Mouse (Mus musculus) CD8-positive naive resting alpha-beta T cell, adult 2 months (primary cell): ENCODE results near the gene Tfap2b.

Source experiments
- DNase-seq, 2 experiments: peaks; one replicate each; pipeline ENCODE4 v3.0.0; 2022; ENCODE audit warnings: low read depth in 2 of 2, low spot score in 2 of 2

The Tfap2b gene

DNA sequence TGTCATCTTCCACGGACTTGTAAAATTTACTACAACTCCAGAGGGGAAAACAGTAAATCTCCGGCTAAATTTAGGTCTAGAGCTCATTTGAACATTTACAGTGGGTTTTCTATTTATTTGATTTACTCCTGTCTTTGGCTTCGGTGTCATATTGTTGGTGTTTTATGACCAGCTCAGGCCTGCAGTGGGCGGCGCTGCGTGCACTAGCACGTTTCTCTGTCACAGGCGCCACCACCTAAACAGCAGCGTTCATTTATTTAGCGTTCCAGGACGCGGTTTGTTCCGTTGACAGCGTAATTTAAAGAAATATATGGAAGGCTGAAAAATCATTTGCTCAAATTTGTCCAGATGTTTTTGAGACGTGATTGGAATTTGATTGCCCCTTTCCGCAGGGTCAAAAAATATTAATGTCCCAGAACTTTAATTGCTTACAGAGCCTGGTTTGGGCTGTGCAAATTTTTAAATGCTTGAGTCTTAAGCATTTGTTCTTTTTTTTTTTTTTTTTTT, 22.9 kb downstream of the Tfap2b start:
- no peak for DNase-seq

DNA sequence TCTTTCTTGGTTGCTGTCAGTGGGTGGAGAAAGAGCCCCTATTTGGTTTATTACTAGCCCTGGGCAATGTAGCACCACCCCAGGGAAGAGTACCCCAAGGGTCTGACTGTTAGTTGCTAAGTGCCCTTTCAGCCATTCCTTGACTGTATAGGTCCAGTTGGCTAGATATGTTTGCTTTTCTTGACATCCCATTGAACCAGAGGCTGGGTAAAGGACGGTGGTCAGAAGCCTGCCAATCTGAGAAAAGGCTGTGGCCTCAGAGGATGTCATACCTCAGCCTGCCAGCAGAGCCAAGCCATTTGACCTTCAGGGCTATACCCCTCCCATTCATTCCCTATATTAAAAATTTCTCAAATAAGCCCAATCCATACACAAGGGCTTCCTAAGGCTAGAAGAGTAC, 24.0 kb downstream of the Tfap2b start:
- DNase-seq, result no peak

DNA sequence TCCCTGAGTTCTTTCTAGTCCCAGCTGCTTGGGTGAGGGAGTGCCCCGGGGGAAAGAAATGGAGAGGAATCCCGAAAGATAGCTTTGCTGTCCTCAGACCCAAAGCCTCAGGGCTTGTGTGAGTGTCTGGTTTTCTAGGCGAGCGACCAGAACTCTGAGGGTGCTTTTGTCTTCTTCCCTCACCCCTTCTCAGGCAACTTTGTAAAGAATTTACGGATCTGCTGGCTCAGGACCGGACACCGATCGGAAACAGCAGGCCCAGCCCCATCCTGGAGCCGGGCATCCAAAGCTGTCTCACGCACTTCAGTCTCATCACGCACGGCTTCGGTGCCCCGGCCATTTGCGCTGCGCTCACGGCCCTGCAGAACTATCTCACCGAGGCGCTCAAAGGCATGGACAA, 25.1 kb downstream of the Tfap2b start:
- no peak for DNase-seq

DNA sequence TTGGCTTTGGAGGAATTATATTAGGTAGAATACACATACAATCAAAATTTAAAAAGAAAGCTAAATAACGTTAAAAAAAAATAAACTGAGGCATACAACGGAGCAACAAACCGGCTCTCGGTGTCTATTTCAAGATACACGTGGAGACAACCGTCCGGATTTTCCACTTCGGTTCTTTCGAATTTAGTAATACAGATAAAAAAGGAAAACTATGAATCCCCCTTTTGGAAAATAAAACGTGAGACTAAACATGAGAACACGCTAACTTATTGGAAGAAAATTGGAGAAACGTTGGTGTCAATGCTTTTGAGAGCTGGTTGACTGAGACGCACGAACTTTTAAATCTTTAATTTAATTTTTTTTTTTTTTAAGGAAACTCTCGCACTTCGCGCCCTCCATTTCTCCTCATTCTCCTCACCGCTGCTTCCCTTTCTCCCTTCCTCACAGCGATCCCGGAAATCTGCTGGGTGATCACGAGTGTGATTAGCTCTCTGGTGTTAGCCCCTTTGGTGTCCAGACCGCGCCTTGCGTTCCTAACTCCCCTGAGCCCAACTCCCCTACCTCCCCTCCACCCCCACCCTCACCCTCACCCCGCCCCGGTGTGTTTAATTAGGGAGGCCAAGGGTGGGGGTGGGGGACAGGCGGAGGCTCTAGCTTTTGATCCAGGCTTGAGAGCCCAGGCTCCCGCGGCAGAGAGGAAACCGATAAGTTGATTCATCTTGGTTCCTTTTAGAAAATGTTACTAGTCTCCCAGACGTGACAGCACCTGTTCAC, 25.9 kb downstream of the Tfap2b start:
- no peak for DNase-seq

DNA sequence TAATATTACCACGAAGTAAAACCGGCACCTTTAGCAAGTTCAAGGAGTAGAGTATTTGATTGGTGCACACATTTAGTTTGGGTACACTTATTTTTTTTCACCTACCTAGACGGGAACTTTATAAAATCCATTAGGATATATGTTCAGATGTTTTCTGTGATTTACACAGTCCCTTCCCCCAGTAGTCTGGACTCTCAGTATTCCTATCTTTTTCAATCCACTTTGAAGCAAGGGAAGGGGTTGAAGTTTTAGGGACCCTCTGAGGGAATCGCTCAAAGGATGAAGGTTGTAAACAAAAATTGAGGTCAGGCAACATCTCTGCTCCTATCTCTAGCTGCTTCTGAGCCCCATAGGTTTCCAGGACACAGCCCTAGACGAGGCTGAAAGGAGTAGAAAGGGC, 27.3 kb downstream of the Tfap2b start:
- no peak for DNase-seq

DNA sequence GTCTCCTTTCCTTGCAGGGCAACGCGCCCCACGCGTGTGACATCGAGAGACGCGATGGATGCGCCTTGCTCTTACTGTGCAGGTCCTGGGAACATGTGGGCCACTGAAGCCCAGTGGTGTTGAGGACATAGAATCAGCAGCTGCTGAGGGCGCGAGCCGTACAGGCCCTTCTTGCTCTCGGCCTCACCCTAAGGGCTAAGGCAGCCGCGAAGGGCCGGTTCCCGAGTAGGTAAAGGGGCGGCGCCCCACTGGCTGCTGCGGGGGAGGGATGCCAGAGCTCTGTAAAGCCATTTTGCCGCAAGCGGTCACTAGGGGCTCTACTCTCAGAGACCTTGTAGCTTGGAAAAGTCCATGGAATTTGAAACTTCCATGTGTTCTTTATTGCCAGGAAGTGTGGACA, 27.9 kb downstream of the Tfap2b start:
- no peak for DNase-seq

DNA sequence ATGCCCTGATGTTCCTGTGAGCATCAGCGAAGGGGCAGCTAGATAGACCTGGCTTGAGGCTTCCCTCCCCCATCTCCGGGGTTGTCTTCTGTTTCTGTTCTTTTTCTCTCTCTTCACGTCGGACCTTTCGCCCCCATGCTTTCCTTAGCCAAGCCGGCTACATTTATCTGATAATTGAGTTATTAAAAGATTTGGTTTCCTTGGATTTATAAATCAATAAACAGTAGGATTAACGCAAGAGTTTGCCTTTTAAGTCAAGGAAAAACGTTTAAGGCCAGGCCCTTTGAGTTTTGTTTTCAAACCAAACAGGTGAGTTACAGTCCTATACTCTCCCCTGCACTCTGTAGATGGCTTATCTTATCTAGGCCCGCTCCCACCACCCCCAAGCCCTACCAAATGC, 28.3 kb downstream of the Tfap2b start:
- no peak for DNase-seq

DNA sequence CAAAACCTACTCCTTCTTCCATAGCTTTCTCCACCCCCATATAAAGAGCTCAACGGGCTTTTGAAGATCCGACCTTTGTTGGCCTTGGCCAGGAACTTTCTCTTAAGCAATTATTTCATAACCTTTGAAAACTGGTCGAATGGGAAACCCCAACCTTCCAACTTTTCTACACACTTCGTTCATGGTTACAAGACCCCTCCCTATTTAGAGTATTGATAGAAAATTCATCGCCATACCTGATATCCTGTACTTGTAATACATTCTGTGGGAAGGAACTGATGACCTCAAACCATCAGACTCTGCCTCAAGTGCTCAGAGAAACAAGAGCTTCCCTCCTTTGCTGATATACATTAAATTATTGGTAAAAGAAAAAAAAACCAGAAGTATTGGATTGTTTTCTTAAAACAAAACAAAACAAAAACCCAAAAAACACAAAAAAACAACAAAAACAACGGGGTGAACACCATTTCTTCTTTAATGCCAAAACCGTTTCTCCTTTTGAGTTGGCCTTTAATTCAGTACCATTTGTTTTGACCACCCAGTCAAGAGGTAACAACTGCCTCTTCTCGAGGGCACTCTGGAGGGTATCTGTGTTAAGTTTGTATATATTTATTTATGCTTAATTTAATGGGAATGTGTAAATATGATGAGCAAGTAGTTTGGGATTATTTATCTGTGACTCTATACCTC, 29.2 kb downstream of the Tfap2b start:
- no peak for DNase-seq

DNA sequence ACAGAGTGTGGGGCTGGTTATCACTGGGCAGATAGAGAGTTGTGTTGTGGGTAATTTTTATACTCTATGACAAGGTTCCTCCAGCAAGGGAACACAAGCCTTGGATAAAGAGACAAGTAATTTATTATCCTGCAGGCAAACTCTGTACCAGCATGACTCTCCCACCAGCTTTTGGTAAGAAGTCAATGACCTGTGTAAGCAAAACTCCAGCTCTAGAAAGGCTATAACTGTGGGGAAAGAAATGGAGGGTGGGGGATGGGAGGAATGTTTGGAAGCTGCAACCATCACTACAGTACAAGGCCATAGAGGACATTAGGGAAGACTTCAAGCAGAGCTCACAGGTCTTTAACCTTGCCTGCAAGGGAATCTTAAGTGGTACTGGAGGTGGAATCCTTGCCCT, 31.3 kb downstream of the Tfap2b start:
- DNase-seq, result no peak

DNA sequence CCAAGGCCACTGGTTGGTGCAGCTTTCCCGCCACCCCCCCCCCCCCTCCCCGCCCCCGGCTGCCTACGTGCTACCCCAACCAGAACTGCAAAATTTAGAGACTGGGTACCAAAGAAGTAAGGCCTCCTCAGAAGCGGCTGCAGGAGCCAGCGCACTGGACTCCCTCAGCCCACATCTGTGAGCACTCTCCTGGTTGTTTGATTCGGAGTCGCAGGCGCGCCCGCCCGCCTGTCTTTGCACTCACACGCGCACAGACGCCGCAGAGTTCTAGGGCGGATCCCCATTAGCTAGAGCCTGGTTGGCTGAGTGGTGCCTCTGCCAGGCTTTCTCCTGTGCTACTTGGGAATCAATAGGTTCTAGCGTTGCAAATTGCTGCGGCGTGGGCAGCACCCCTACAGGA, 32.6 kb downstream of the Tfap2b start:
- DNase-seq, result no peak

DNA sequence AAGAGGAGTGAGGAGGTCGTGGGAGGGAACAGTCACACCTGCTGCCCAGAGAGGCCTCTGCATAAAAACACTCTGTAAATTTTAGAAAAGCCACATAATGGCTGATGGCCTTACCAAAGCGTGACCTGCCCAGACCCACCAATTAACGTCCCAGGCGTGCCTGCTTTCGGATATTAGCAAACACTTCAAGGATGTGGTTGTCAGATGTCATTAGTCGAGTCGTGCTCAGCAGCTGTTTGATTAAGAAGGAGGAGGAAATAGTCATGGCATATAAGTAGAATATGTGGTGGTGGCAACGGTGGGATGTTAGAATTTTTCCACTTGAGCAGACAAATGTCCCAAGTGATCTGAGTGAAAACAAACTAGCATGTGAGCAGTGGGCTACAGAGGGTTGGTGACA, 33.3 kb downstream of the Tfap2b start:
- DNase-seq, result no peak

DNA sequence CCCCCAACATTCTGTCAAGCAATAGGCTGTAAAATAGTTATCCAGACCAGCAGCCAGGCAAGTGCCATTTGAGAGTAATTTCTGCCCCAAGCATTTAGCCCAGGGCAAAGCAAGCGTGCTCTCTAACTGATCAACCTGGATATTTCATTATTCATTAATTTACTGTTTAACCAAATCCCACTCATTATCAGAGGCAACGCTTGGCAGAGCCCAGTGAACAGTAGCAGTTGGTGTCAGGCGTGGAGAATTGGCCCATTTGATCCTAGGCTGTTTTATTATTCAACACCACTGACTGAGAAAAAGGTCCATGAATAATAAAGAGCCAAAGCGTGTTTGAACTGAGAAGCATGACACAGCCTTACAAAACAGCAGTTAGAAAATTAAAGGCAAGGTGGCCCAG, 36.3 kb downstream of the Tfap2b start:
- no peak for DNase-seq

DNA sequence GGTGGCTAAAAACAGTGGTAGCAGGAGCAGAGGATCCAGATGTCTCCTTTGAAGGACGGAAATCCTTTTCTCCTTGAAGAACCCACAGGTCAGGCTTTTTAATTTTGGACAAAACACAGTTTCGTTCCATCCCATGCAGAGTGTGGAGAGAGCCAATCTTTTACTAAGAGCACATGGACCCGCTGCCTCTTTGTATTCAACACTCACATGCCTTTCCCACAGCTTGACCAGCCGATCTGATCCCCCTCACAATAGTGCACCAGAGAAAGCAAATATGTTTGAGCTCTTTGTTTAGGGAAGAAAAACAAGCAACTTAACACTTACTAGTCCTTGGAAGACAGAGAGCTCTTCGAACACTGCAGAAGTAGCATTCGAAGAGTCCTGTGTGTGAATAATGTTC, 42.6 kb downstream of the Tfap2b start:
- no peak for DNase-seq

DNA sequence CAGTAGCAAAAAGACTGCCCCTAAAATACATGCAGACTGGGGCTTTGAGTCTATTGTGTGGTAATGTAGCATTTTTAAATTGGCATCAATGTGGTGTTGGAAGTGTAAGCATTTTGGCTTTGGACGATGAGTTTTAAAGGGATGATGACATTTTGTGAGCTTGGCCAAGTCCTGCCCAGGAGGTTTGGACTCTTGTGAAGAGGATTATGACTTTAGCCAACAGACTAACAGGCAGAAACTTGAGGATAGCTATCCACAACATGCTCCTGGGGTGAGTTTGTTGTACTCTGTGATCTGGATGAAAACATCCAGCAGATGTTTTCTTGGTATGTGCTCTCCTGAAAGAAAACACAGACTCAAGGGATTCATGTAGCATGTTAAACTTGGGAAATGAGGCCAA, 60.9 kb downstream of the Tfap2b start:
- DNase-seq, result no peak
